Mouse (Mus musculus): ENCODE results near the gene Scg3. TPM values are rescaled to one million over a fixed set of nuclear protein-coding genes. Genes with fewer than 3 reads are reported as not detected.

The Scg3 gene
- not detected in 4 replicates for total RNA-seq (2023; ENCODE audit: inconsistent age)

GRCm38 (mm10) chr9:75683426-75684191 lies at the start of gene Scg3:
Scg3 (minus strand) TSS chr9:75684056.

GRCm38 (mm10) chr9:75625556-75626307 lies 58.1 kb downstream of the Scg3 start, which contains the start of gene Lysmd2:
Lysmd2 (plus strand) TSS chr9:75625741.

GRCm38 (mm10) chr9:75610571-75611493 lies 73.0 kb downstream of the Scg3 start, which contains the start of gene Tmod2:
Tmod2 (minus strand) TSS chr9:75611325.

Other genes starting within 250 kb of the Scg3 start
- 16.6 to 19.9 TPM (median 18.4 TPM) in 4 replicates for gene Leo1, start 242.5 kb downstream of the Scg3 start, total RNA-seq (2023; ENCODE audit: inconsistent age)
- gene Tmod3, start 124.4 kb downstream of the Scg3 start, total RNA-seq (2023; ENCODE audit: inconsistent age) = 195 to 217 TPM (median 207 TPM) in 4 replicates
- gene Tmod2, start 72.7 kb downstream of the Scg3 start, total RNA-seq (2023; ENCODE audit: inconsistent age) = 0.97 to 2.9 TPM (median 1.5 TPM) in 4 replicates
- gene Lysmd2, start 58.3 kb downstream of the Scg3 start, total RNA-seq (2023; ENCODE audit: inconsistent age) = 2.1 to 3.7 TPM (median 2.5 TPM) in 4 replicates
- gene Bmp5, start 91.3 kb upstream of the Scg3 start, total RNA-seq (2023; ENCODE audit: inconsistent age) = not detected in 4 replicates